Mouse (Mus musculus) liver (tissue): ENCODE results near the gene Il17f.
"Not testable (repeated sequence)": the region's sequence is repeated elsewhere in the genome, so short reads cannot be mapped to it uniquely, and the experiment has no call there.

Source experiments
- DNase-seq: peaks from one replicate; pipeline ENCODE4 v3.0.0-alpha.2; 2020; ENCODE audit warnings: mixed read lengths

Gene Il17f

DNA sequence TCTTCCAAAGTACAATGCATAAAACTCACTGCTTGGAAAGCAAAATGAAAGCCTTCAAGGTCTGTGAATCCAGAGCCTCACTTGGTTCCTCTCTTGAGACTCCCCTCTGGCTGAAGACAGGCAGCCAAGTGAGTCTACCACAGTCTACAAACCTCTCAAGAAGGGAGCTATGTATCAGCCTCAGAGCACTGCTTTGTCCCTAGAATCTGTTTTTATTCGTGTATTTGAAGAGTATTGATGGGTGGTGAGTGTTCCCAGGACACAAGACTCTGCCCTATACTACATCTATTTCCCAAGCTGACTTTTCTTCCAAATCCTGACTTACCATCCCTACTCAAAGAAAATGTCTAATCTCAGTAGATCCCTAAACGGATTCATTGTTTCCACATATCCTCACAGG is 12.1 kb downstream of the Il17f start:
- DNase-seq = no peak

DNA sequence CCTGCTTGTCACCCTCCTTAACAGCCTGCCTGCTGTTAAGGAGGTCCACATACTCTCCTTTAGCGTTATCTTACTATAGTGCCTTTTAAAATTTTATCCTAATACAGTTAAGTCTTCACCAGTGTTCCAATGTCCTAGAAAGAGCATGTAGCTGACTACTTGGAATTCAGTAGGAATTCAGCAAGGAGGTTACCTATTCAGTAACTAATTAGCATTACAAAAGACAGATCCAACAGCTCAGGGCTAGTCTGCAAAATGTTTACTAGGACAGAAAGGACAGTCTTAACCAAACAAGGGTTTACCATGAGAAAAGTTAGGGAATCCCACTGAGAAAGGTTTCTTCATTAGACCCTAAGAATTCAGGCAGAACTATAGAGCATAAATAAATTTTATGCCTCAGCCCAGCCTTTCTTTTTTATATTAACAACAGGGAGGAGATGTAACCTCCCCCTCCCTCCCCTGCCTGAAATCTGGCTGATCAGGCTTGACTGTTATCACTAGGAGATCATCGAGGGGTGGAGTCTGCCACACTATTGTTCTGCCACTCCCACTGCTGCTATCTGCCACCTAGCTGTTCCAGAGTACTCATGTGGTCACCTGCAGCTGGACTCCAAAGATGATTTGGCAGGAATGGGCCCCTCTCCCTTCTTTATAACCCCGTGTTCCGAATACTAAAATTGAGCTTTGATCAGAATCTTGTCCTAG is 16.2 kb downstream of the Il17f start:
- not testable (repeated sequence) for DNase-seq

DNA sequence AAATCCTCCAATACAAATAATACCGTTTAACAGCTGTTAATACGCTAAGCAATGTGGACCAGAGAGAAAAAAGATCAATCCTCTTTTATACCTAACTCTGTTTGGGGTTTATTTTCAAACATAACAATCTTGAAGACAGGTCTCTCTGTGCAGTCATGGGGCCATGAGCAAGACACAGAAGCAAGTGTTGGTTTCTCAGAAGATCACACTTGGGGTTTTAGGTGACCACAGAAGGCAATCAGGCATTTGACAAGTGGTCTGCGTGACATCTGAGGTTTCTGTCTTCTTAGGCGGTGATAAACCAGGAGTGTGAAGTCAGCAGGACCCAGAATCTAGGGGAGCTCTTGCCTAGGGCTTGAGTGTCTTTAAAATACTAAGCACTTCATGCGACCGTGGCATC is 23.9 kb downstream of the Il17f start:
- DNase-seq = no peak

DNA sequence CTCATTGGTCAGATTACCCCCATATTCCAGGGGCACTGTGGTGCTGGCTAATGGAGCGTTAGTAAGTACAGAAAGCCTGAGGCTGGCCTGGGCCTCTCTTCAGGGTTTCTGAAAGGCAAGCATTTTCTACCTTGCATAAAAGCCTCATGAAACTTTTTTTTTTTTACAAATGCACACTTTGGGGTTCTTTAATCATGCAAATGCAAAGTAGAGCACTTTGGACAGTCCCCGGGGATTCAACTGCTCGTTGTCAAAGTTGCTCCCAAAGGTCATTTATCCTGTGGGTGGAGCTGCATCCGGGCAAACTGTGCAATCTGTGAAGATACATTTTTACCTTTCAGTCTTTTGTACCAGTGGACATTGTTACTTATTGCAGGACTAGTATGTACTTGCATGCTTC is 29.0 kb downstream of the Il17f start:
- no peak for DNase-seq

DNA sequence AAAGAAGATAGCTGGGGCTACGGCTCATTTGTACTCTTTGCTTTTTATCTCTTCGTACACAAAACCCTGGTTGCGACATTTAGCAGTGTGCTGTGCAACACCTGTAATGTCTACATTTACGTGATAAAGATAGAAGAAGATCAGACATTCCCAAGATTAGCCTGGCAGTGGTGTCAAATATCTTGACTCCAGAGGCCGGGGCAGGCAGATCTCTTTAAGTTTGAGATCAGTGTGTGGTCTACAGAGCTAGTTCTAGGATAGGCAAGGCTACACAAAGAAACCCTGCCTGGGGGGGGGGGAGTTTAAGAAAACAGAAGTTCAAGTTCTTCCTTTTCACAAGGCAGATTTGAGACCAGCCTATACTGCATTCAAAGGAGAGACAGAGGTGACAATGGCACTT is 30.1 kb downstream of the Il17f start:
- DNase-seq = no peak

DNA sequence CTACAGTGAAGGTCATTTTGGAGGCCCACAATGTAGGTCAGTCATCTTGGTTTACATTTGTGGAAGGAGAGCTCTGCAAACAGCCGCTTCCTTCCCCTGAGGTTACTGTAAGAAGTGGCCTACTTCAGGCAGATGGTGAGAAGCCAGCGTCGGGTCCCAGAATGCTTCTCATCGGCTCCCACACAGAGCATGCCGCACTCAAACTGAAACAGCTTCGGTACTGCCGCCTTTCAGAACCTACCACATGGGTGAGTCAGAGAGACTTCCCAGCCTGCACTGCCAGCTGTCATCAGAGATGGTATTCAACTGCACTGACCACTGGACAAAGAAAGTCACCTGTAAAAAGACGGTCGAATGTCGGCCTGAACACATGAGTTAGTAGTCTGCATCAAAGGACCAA is 30.6 kb downstream of the Il17f start:
- DNase-seq = no peak

DNA sequence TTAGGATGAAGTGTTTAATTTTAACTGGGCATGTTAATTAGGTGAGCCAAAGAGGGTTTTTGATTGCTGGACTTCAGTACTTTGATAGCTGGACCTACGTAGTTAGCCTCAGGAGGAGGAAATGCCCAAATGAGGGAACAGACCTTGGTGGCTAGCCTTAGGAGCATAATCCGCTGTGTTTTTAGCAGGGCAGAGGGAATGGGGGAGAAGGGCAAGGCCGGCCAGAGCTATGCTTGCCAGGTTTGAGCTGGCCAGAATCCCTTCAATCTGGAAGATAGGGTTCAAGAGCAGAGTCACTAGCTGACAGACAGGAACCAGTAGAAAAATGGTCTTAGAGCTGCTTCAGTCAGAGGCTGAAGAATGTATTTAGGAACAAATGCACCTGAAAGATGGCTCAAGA is 32.8 kb downstream of the Il17f start:
- no peak for DNase-seq

DNA sequence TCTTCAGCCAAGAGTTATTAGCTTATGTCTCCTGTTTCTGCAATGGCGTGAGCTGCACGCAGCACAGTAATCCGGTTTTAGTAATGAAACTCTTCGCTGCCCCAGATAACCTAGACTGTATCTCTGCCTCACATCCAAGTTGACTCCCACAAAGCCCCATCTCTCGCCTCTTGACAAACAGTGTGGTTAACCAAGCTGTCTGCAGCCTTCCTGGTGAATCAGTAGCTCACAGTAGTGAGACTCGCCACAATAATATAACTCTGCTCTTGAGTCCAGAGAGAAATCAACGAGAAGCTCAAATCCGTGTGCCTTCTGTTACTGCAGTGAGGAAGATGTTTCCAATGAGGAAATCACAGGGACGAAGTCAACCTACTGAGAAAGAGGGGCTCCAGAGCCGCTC is 36.0 kb downstream of the Il17f start:
- no peak for DNase-seq

DNA sequence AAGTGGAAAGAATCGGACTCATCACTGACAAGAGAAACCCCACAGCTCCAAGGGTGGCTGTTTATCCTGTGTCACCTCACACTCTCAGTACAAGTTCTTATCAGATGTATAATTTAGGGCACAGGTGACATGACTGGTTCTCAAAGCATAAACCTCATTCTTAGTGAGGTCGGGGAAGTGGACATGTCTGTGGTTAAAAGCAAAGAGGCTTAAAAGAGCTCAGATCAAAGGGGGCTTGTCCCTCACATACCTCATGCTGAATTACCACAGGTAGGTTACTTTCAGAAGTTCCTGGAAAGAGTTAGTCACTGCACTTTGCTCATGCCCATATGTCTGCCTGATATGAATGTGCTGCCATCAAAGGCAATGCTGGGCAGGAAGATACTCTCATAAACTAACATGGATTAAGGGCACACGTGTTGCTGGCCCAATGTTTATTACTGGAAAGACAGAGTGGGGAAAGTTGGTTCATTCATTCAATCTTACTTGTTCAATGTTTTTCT is 49.9 kb downstream of the Il17f start:
- DNase-seq = no peak

DNA sequence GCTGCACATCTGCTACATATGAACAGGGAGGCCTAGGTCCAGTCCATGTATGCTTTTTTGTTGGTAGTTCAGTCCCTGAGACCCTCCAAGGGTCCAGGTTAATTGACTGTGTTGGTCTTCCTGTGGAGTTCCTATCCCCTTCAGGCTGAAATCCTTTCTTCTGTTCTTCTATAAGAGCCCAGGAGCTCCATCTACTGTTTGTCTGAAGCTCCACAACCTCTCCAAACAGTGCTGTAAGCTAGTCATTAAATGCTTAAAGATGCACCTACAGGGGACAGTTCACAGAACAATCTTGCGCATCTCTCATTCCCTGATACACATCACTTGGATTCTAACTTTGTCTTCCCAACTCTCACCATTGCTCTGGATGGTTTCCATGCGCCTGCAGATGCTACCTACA is 51.9 kb downstream of the Il17f start:
- no peak for DNase-seq

DNA sequence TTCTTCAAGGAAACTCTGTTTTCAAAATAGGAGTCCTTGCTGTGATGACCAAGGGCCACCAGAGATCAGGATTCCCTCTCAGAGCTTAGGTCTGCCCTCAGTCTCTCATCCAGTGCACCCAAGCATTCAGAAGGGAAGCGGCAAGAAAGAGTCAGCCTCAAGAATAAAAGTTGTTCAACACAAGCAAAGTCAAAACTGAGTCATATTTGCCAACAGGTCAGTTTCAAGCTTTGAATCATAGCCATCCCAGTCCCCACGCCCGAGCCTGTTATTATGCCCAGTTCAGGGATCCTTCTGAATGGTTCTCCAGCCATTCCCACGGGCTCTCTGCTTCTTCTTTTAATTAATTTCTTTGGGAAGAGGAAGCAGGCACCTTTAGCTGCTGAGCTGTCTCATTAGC is 53.8 kb downstream of the Il17f start:
- DNase-seq = no peak

DNA sequence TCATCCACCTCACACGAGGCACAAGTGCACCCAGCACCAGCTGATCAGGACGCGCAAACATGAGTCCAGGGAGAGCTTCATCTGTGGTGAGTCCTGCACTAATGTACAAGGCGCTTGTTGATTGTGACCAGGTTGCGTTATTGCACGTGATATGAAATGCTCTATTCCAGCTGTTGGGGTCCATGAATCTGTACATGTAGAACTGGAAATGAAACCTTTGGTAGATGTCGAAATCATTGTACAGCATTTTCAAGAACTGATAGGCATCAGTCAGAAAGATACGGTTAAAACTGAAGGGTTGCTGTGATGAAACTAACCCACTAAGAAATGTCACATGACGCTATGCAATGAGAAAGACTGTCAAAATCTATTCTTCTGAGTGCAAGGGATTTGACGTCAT is 59.5 kb downstream of the Il17f start, which contains the start of gene Il17a:
Gene Il17a, plus strand, starts transcription at position 3 of the 400 bp plus-strand sequence.
- DNase-seq = no peak
